In the genomic region with DNA sequence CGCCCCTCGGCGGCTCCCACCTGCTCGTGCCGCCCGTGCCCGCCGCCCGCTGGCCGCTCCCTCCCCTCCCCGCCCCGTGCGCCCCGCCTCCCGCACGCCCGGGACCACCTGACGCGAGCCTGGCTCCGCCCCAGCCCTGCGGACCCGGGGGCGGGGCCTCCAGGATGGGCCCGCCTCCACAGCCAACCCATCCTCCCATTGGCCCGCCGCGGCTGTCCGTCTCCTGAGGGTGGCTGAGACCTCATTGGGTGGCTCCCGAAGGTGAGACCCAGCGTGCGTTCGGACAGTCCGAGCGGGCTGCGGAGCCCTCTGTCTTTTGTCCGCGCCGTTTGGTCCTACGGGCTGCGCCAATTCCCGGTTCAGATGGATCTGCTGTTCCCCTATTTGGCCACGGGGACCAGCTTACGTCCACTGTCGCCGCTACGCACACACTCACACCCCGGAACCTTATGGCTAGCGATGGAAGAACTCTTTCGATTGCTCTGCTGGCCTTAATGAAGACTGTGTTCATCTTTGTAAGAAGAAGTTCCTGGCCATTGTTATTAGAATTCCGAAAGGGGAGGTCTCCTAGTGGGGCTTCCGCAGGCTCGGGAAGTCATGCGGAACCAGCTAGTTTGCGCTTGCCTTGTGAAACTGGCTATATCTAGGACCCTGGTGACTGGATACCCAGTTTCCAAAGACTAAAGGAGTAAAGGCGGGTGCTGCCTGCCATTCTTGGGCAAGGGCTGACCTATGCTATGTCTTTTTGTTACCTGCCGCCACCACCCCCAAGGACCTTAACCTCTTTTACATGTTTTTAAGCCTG, we compare ENCODE assay signal across 8 mouse cellular contexts. TPM values are rescaled to one million over a fixed set of nuclear protein-coding genes. Genes with fewer than 3 reads are reported as not detected.
DNase-seq lines count a peak whose midpoint lies in the region; ATAC-seq lines count a peak whose summit lies in the region.

Map3k9 (minus strand) TSS at position 71 of the 805 bp plus-strand sequence.

- peak within 1 kb of the TSS; percentile 92 for H3K4me3 ChIP-seq in megakaryocyte, embryonic 14.5 days (replicated peaks)

- H3K36me3 ChIP-seq in megakaryocyte, embryonic 14.5 days (replicated peaks; ENCODE audit: low read length), result no peaks in the 10 kb centered on the region

- intact Hi-C loops in gastrocnemius, postnatal 14 days (cut with DNase I; ENCODE audit: low total_unique reads), result no loop called here

- peak; percentile 96 to 98 for DNase-seq in adrenal gland, adult (ENCODE audit: inconsistent age in 2 of 2, low spot score in 1 of 2)
- DNase-seq in embryo, embryonic 10.5 days (ENCODE audit: low spot score), result peak; percentile 95
- peak; percentile 83 for DNase-seq in gastrocnemius, postnatal 14 days
- DNase-seq in left cerebral cortex, adult 9 months (ENCODE audit: low spot score in 2 of 2), result peak; percentile 84 to 95
- DNase-seq in right cerebral cortex, adult 2 months (ENCODE audit: low spot score in 2 of 2), result peak; percentile 94 to 95
- peak; percentile 66 for DNase-seq in urinary bladder, postnatal 10 days (ENCODE audit: low spot score)

- peaks cover 76% of the 10 kb centered on the region for H3K27me3 ChIP-seq in megakaryocyte, embryonic 14.5 days (replicated peaks)

- peak; percentile 91 for ATAC-seq in inflammation-experienced regulatory T-cells, adult 6 months

- no peaks in the 10 kb centered on the region for H3K9me3 ChIP-seq in megakaryocyte, embryonic 14.5 days

- H3K4me1 ChIP-seq in megakaryocyte, embryonic 14.5 days, result peaks cover 20% of the 10 kb centered on the region

RNA-seq across cellular contexts. Expression of gene Map3k9, which starts in this region (rescaled TPM):
- under 1 TPM in 1 of 2 experiments, not detected in 1; 0.11 TPM for total RNA-seq in gastrocnemius, postnatal 14 days (2021)
- polyA plus RNA-seq in inflammation-experienced regulatory T-cells, adult 6 months (2017; shearing (Covaris generic)), result under 1 TPM in 2 of 3 experiments, not detected in 1; 0.11 to 0.20 TPM
- 0.48 TPM in 1 of 2 replicates, not detected in the other for polyA plus RNA-seq in megakaryocyte, embryonic 14.5 days (2012; ENCODE audit: insufficient read depth, low replicate concordance)

Comparison
In these comparisons a context has a peak if more than half of its experiments do, and no peak if none do; other contexts are left out.
1. Peak in every context shown above with its lines: DNase-seq, ATAC-seq and H3K4me3 ChIP-seq.
2. Peak in DNase-seq in gastrocnemius, postnatal 14 days; RNA of the gene not detected or under 1 TPM.
3. Peak in ATAC-seq in inflammation-experienced regulatory T-cells, adult 6 months; RNA of the gene not detected or under 1 TPM.